Mouse (Mus musculus) spleen, adult 2 months (tissue): ENCODE results near the gene Pcgf2.

Experiments used
- CTCF ChIP-seq: fragments of 200-500 bp; IDR thresholded peaks from 2 replicates; pipeline ENCODE4 v1.5.1; 2011; ENCODE audit warnings: mild to moderate bottlenecking, inconsistent platforms; ENCODE audit not compliant: insufficient read depth, insufficient read length, insufficient replicate concordance; ENCODE audit errors: extremely low read depth
- POLR2A ChIP-seq: fragments of 200-500 bp; IDR thresholded peaks from 2 replicates; pipeline ENCODE4 v1.6.1; 2011; ENCODE audit warnings: low read depth, low read length, inconsistent platforms

DNA sequence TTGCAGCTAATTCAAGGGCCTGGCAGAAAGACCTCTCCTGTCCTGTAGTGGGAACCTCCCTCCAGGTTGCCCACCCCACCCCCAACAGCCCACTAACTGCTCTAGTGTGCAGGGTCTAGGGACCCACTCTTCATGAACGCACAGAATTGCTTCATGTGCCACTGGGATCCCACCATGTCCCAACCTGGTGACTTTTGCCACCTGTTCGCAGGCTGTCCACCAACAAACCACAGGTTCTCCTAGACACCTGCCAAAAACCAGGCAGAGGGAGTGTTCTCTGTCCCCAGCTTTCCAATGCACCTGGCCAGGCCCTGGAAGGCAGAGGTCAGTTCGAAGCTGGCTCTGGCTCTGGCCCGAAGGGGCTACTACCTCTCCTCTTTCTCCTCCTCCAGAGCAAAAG lies 5.9 kb downstream of the Pcgf2 start:
- TF ChIP-seq POLR2A: no peak
- TF ChIP-seq CTCF: no peak
